Mouse (Mus musculus): ENCODE measurements around the gene Slc44a2.

DNA sequence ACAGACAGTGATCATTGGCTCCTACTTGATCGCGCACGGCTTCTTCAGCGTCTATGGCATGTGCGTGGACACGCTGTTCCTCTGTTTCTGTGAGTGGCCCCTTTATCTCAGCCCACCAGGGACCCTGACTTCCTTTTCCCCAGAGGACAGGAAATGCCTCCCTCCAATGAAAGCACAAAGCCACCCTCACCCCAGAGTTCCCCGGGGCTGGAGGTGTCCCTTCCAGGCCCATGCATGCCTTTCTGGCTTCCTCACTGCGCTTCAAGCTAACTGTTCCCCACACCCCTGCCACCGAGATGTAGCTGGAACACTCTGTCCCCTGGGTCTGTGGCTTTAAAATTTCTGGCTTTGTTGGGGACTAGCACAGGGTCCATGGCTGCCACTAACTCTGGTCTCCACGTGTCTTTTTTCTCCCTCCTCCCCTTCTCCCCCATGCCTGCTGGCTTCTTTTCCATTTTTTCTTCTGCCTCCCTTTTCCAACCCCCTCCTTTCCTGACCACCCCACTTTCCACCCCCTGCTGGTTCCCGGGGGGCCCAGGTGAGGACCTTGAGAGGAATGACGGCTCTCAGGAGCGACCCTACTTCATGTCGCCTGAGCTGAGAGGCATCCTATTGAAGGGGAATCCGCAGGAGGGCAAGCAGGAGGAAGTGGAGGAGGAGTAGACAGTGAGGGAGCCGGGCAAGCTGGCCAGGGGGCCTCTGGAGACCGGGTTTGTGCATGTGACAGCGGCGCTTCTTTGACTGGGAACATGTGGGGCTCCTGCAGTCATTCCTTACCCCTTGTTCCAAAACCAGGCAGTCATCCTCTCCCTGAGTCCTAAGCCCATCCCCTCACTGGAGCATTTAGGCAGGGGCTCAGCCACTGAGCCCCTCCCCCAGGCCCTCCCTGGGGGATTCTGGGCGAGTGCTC lies 32.2 kb downstream of the Slc44a2 start:
- TF ChIP-seq CTCF (IDR thresholded peaks at IDR 0.05; ENCODE audit: borderline replicate concordance, control insufficient read depth, extremely low read depth, insufficient read depth, low read length, poor library complexity): no peak
- no peak for TF ChIP-seq POLR2A (IDR thresholded peaks at IDR 0.05; ENCODE audit: control insufficient read depth, extremely low read depth, insufficient read depth, low read length, poor library complexity)

Measured in thymus, adult 2 months (tissue).